Mouse (Mus musculus): Measurements from ENCODE around the gene Gnb1l. TPM values are rescaled to one million over a fixed set of nuclear protein-coding genes. Genes with fewer than 3 reads are reported as not detected.

The Gnb1l gene
- 3.7 TPM for polyA plus RNA-seq (2015; fragmentation: Illumina TruSeq; extraction: RNeasy Lipid Tissue Mini Kit (QIAGEN cat#74804); ENCODE audit: low read depth, low replicate concordance)

DNA sequence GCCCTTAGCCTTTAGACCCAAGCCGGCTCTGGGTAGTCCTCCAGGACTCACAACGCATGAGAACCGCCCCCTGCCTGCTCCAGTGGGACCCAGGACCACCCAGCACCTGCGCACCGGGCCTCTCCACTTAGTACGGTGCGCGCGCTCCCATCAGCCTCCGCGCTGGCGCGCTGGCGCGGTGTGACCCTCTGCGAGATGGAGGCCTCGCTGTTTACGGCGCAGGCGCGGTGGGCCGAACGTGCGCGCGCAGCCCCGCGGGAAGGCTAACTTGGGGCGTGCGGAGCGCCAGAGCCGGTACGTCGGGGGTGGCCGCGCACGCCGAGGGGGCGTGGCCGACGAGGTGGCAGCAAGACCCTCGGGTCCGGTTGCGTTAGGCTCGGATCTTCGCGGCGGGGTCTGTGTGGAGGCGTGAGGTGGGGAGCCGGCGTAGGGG lies at the start of gene Gnb1l, which contains the start of gene Rtl10:
Gnb1l (plus strand) TSS at position 156 of the 433 bp plus-strand sequence.
Rtl10 (plus strand) TSS at position 344 of the 433 bp plus-strand sequence.

DNA sequence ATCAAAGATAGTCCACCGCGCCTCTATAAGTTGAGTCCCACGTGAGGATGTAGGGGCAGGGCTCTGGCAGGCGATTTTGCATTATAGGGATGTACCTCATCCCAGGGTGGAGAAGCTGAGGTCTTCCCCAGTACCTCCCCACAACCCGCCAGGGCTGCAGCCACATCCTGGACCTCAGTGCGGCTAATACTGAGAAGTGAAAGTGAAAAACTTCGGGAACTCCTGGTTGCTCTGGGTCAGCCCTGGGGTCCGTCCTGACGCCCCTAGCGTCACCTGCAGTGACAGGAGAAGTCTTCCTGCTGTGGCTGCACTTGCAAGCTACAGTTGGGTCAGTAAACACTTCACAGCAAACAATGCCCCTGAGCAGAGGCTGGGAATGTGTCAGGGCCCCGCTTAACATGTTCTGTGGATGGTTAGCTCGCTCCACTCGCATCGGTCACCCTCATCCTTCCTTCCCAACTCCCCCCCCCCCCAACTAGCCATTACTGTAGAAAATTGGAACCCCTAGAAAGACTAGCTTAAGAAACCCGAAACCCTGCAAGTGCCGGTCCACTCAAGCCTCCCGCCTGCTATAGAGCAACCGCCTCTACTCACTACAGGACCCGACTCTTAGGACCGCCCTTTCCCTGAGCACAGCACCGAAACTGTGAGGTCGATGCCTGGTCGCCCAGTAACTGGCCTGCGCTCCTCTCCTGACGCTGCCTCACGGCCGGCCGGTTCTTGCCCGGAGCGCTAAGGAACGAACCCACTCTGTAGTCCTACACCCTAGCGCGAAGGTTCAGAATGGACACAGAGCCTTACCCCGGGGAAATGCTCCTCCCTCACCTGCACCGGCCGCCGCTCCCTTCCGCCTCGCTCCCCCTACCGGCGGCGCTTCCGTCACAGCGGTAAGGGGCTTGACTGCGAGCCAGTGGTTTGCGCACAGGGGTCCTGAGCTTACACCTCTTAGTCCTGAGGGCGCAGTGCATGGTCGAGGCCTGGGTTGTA lies 91.6 kb downstream of the Gnb1l start, which contains the start of gene Tbx1:
Tbx1 (minus strand) TSS at position 868 of the 987 bp plus-strand sequence.

Other genes with a start within 250 kb of the Gnb1l start
- 105 TPM for gene Ranbp1, start 250.0 kb upstream of the Gnb1l start, polyA plus RNA-seq (2015; fragmentation: Illumina TruSeq; extraction: RNeasy Lipid Tissue Mini Kit (QIAGEN cat#74804); ENCODE audit: low read depth, low replicate concordance)
- gene Gm49776, start 240.4 kb upstream of the Gnb1l start, polyA plus RNA-seq (2015; fragmentation: Illumina TruSeq; extraction: RNeasy Lipid Tissue Mini Kit (QIAGEN cat#74804); ENCODE audit: low read depth, low replicate concordance) = not detected
- 24.6 TPM for gene Dgcr8, start 209.5 kb upstream of the Gnb1l start, polyA plus RNA-seq (2015; fragmentation: Illumina TruSeq; extraction: RNeasy Lipid Tissue Mini Kit (QIAGEN cat#74804); ENCODE audit: low read depth, low replicate concordance)
- 206 TPM for gene Tango2, start 150.6 kb upstream of the Gnb1l start, polyA plus RNA-seq (2015; fragmentation: Illumina TruSeq; extraction: RNeasy Lipid Tissue Mini Kit (QIAGEN cat#74804); ENCODE audit: low read depth, low replicate concordance)
- gene Arvcf, start 150.5 kb upstream of the Gnb1l start, polyA plus RNA-seq (2015; fragmentation: Illumina TruSeq; extraction: RNeasy Lipid Tissue Mini Kit (QIAGEN cat#74804); ENCODE audit: low read depth, low replicate concordance) = 24.8 TPM
- 25.3 TPM for gene Txnrd2, start 72.3 kb upstream of the Gnb1l start, polyA plus RNA-seq (2015; fragmentation: Illumina TruSeq; extraction: RNeasy Lipid Tissue Mini Kit (QIAGEN cat#74804); ENCODE audit: low read depth, low replicate concordance)
- 135 TPM for gene Comt, start 71.9 kb upstream of the Gnb1l start, polyA plus RNA-seq (2015; fragmentation: Illumina TruSeq; extraction: RNeasy Lipid Tissue Mini Kit (QIAGEN cat#74804); ENCODE audit: low read depth, low replicate concordance)
- 2.8 TPM for gene Rtl10, start 188 bp downstream of the Gnb1l start, polyA plus RNA-seq (2015; fragmentation: Illumina TruSeq; extraction: RNeasy Lipid Tissue Mini Kit (QIAGEN cat#74804); ENCODE audit: low read depth, low replicate concordance)
- 0.94 TPM for gene Tbx1, start 92.0 kb downstream of the Gnb1l start, polyA plus RNA-seq (2015; fragmentation: Illumina TruSeq; extraction: RNeasy Lipid Tissue Mini Kit (QIAGEN cat#74804); ENCODE audit: low read depth, low replicate concordance)
- gene Gp1bb, start 123.7 kb downstream of the Gnb1l start, polyA plus RNA-seq (2015; fragmentation: Illumina TruSeq; extraction: RNeasy Lipid Tissue Mini Kit (QIAGEN cat#74804); ENCODE audit: low read depth, low replicate concordance) = 1.4 TPM
- 124 TPM for gene Gm49601, start 127.7 kb downstream of the Gnb1l start, polyA plus RNA-seq (2015; fragmentation: Illumina TruSeq; extraction: RNeasy Lipid Tissue Mini Kit (QIAGEN cat#74804); ENCODE audit: low read depth, low replicate concordance)
- 889 TPM for gene Sept5, start 131.2 kb downstream of the Gnb1l start, polyA plus RNA-seq (2015; fragmentation: Illumina TruSeq; extraction: RNeasy Lipid Tissue Mini Kit (QIAGEN cat#74804); ENCODE audit: low read depth, low replicate concordance)